Mouse (Mus musculus) bone marrow, adult 2 months (tissue): Measurements from ENCODE around the gene Tmprss9. TPM values are rescaled to one million over a fixed set of nuclear protein-coding genes. Genes with fewer than 3 reads are reported as not detected.

Experiments
- H3K27ac ChIP-seq: fragments of 200-500 bp; 2 replicates; pipeline ENCODE4 v1.5.1; 2012; ENCODE audit warnings: low read depth, mild to moderate bottlenecking, control low read depth, inconsistent platforms, low read length; ENCODE audit not compliant: control insufficient read depth, poor library complexity, insufficient read depth
- H3K4me1 ChIP-seq: fragments of 200-500 bp; 2 replicates; pipeline ENCODE4 v1.6.1; 2011; ENCODE audit warnings: low read length; ENCODE audit not compliant: control insufficient read depth, insufficient read depth
- H3K4me3 ChIP-seq: fragments of 200-500 bp; replicated peaks from 2 replicates; pipeline ENCODE3; 2011; ENCODE audit warnings: mild to moderate bottlenecking, low read depth, low read length, control low read depth; ENCODE audit not compliant: control insufficient read depth
- CTCF ChIP-seq: fragments of 200-500 bp; IDR thresholded peaks from 2 replicates; pipeline ENCODE4 v1.5.1; 2011; ENCODE audit warnings: low read length, control low read depth; ENCODE audit not compliant: control insufficient read depth, insufficient read depth
- POLR2A ChIP-seq: fragments of 200-500 bp; IDR thresholded peaks from 2 replicates; pipeline ENCODE4 v1.6.1; 2011; ENCODE audit warnings: low read depth, mild to moderate bottlenecking, control low read depth, low read length, borderline replicate concordance; ENCODE audit not compliant: control insufficient read depth
- WGBS: fragments of 180-500 bp; shearing (Covaris S2); methylation state at CpG from one replicate; pipeline ENCODE4 v1.1.7; 2018; 5-methylcytosine and 5-hydroxymethylcytosine counted together
- polyA plus RNA-seq: library from polyadenylated mRNA; stranded (reverse); fragments of >200 nt; gene quantifications from 2 replicates; pipeline ENCODE4 v1.2.4, GENCODE M21; 2011; ENCODE audit warnings: low replicate concordance; ENCODE audit not compliant: missing spikeins, insufficient read depth, insufficient read length

The Tmprss9 gene
- not detected in 2 replicates for polyA plus RNA-seq

DNA sequence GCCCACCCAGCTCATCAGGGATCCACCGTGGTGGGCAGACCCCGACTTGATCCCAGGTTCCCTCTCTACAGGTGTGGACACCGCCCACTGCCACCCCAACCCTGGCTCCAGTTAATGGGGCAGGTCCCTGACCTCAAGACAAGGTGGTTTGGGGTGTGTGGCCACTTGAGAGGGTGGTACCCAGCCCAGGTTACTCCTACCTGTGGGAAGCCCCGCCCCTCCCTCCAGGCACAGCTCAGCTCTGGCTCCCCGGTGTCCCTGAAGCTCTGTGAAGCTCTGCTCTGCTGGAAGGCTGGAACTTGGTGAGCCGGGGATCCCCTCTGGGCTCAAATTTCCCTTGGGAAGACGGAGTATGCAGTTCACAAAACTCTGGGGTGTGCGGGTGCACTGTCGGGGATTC is at the start of gene Tmprss9:
TSS of gene Tmprss9 (plus strand) at position 268 of the 400 bp plus-strand sequence.
- no peaks in the 10 kb centered on the region for H3K4me1 ChIP-seq
- no peak within 1 kb of the TSS for H3K4me3 ChIP-seq
- TF ChIP-seq POLR2A (no peak), CTCF (no peak)
- H3K27ac ChIP-seq, result no peak within 1 kb of the TSS
- 33% methylated on average over 9 of the region's 9 CpGs for WGBS

GRCm38 (mm10) chr10:80821991-80822390 is 49.7 kb upstream of the Tmprss9 start:
- Histone ChIP-seq H3K4me3 (no peak overlapping the region), H3K27ac (no peak overlapping the region), H3K4me1 (peaks cover 6% of the 10 kb centered on the region)
- TF ChIP-seq POLR2A (no peak), CTCF (0 out of 2 replicates have a peak, but pooled peaks have one; percentile 35)
- 47% methylated on average over 2 of the region's 2 CpGs for WGBS

DNA sequence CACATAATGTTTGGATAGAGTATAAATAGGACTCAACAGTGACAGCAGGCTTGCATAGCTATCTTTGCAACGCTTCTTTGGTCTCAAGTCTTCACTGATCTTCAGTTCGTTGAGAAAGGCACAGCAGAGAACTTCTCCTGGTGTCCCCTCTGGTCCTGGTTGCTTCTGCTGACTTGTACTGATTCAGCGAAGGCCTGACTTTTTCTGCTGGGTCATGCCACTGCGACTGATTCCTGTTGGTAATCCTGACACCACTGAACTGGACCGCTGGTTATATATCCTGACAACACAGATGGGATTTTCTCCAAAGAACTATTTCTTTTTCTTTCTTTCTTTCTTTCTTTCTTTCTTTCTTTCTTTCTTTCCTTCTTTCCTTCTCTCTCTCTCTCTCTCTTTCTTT is 49.1 kb upstream of the Tmprss9 start:
- H3K27ac ChIP-seq, result no peak overlapping the region; the same call in 1 of the 2 replicates
- TF ChIP-seq CTCF, result no peak
- no peak for TF ChIP-seq POLR2A
- WGBS, result 67% methylated on average over 5 of the region's 5 CpGs
- no peak overlapping the region for H3K4me3 ChIP-seq
- peaks cover 6% of the 10 kb centered on the region for H3K4me1 ChIP-seq

DNA sequence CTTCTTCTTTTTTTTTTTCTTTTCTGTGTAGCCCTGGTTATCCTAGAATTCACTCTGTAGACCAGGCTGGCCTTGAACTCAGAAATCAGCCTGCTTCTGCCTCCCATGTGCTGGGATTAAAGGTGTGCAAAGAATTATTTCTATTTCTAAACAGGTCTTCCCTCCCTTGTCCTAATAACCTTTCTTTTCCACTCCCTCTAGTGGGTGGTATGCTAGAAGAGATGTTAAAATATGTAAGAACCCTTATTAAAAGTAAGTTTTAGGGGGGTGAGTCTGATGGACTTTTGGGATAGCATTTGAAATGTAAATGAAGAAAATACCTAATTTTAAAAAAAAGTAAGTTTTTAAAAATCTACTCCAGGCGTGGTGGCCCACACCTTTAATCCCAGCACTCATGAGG is 48.3 kb upstream of the Tmprss9 start:
- no peak overlapping the region for H3K27ac ChIP-seq

GRCm38 (mm10) chr10:80823847-80824643 is 47.6 kb upstream of the Tmprss9 start:
- Histone ChIP-seq H3K27ac (peak overlapping the region; percentile 88), H3K4me1 (peaks cover 6% of the 10 kb centered on the region), H3K4me3 (peak overlapping the region; percentile 18)
- 4% methylated on average over 8 of the region's 8 CpGs for WGBS
- TF ChIP-seq POLR2A (no peak), CTCF (no peak)

More for the DNA sequence above, 48.3 kb upstream of the Tmprss9 start:
- TF ChIP-seq CTCF (no peak), POLR2A (no peak)
- 67% methylated on average over 1 of the region's 1 CpGs for WGBS
- Histone ChIP-seq H3K4me1 (peaks cover 7% of the 10 kb centered on the region), H3K4me3 (no peak overlapping the region)

- H3K4me1 ChIP-seq, result peaks cover 6% of the 10 kb centered on the region
- 16% methylated on average over 2 of the region's 2 CpGs for WGBS
Measured at GRCm38 (mm10) chr10:80824827-80825226, 46.8 kb upstream of the Tmprss9 start.

GRCm38 (mm10) chr10:80826151-80827062 is 45.2 kb upstream of the Tmprss9 start, which contains the start of gene Oaz1:
Oaz1 (plus strand) TSS chr10:80826656.
- H3K4me3 ChIP-seq, result peak within 1 kb of the TSS; percentile 88
- WGBS, result under 1% methylated on average over 82 of the region's 82 CpGs
- H3K4me1 ChIP-seq, result peaks cover 6% of the 10 kb centered on the region
- H3K27ac ChIP-seq, result peak within 1 kb of the TSS; percentile 94
- TF ChIP-seq POLR2A (peak; percentile 81), CTCF (no peak)

More at GRCm38 (mm10) chr10:80824827-80825226, 46.8 kb upstream of the Tmprss9 start:
- TF ChIP-seq POLR2A, result no peak
- TF ChIP-seq CTCF, result no peak
- no peak overlapping the region for H3K4me3 ChIP-seq
- H3K27ac ChIP-seq, result peak overlapping the region; percentile 88; the same call in 1 of the 2 replicates
